In the genomic region with DNA sequence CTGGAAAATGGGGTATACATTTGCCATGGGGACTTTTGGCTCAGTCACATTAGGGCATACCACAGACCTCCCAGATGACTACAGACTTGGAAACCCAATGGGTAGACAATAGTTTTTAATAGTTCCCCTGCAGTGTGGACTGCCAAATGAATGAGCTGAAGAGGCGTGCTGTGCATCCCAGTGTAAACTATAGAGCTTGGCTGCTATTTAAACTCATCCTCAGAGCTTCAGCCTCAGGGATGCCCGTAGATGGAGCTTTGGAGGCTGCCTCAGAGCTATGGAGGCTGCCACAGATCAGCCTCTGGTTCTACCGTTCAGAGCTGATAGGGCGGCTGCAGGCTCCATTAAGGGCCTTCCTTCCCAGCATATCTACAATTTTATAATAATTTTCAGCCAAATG, we compare ENCODE assay signal across 15 mouse cellular contexts. TPM values are rescaled to one million over a fixed set of nuclear protein-coding genes. Genes with fewer than 3 reads are reported as not detected.
DNase-seq lines count a peak whose midpoint lies in the region; ATAC-seq and TF ChIP-seq lines count a peak whose summit lies in the region.
"Had no signal": no experiment of that assay in that cellular context is flagged by ENCODE, and none has a peak within 500 bp of the region (broad histone marks: within the 10 kb centered on the region; RNA-seq: fewer than 3 reads in every experiment).

No protein-coding gene starts in this region.

- no peak for ATAC-seq in forebrain, embryonic 15.5 days (replicated peaks)
- ATAC-seq in forebrain, embryonic 13.5 days = no peak
- ATAC-seq in limb, embryonic 12.5 days (ENCODE audit: insufficient number of reproducible peaks, insufficient read depth, low FRiP score, low TSS enrichment, low read depth) = no peak
- no peak for ATAC-seq in intestine, postnatal 0 days
- ATAC-seq: Patski had no signal

- H3K4me3 ChIP-seq in forebrain, embryonic 15.5 days = no peak overlapping the region
- no peak overlapping the region for H3K4me3 ChIP-seq in forebrain, embryonic 13.5 days
- no peak overlapping the region for H3K4me3 ChIP-seq in limb, embryonic 12.5 days (replicated peaks)
- no peak overlapping the region for H3K4me3 ChIP-seq in intestine, postnatal 0 days (ENCODE audit: low read depth, low read length)
- H3K4me3 ChIP-seq: erythroblast, embryonic 14.5 days; megakaryocyte, embryonic 14.5 days had no signal

- 0 out of 2 replicates have a peak overlapping the region, but pooled peaks have one; percentile 1 for H3K27ac ChIP-seq in forebrain, embryonic 15.5 days (replicated peaks)
- H3K27ac ChIP-seq in forebrain, embryonic 13.5 days = no peak overlapping the region
- H3K27ac ChIP-seq in limb, embryonic 12.5 days = peak overlapping the region; percentile 81
- H3K27ac ChIP-seq in intestine, postnatal 0 days (ENCODE audit: low read depth, low read length) = no peak overlapping the region

- no peaks in the 10 kb centered on the region for H3K27me3 ChIP-seq in forebrain, embryonic 15.5 days
- no peaks in the 10 kb centered on the region for H3K27me3 ChIP-seq in forebrain, embryonic 13.5 days
- H3K27me3 ChIP-seq in limb, embryonic 12.5 days = no peaks in the 10 kb centered on the region
- H3K27me3 ChIP-seq in intestine, postnatal 0 days (replicated peaks; ENCODE audit: control insufficient read depth, insufficient read depth, low read length) = no peaks in the 10 kb centered on the region
- H3K27me3 ChIP-seq: Patski had no signal

- no peak for TF ChIP-seq CTCF in intestine, postnatal 0 days (IDR thresholded peaks at IDR 0.05; ENCODE audit: low read depth)

- WGBS in forebrain, embryonic 15.5 days = 70% methylated on average over 4 of the region's 4 CpGs
- WGBS in forebrain, embryonic 13.5 days = 74% methylated on average over 4 of the region's 4 CpGs
- 87% methylated on average over 4 of the region's 4 CpGs for WGBS in limb, embryonic 12.5 days
- WGBS in intestine, postnatal 0 days = 84% methylated on average over 4 of the region's 4 CpGs

- no peaks in the 10 kb centered on the region for H3K36me3 ChIP-seq in forebrain, embryonic 15.5 days
- no peaks in the 10 kb centered on the region for H3K36me3 ChIP-seq in forebrain, embryonic 13.5 days (ENCODE audit: poor library complexity, severe bottlenecking)
- no peaks in the 10 kb centered on the region for H3K36me3 ChIP-seq in limb, embryonic 12.5 days
- H3K36me3 ChIP-seq in intestine, postnatal 0 days (ENCODE audit: control insufficient read depth, insufficient read depth) = no peaks in the 10 kb centered on the region

- no peaks in the 10 kb centered on the region for H3K9me3 ChIP-seq in forebrain, embryonic 15.5 days
- H3K9me3 ChIP-seq in forebrain, embryonic 13.5 days (replicated peaks) = no peaks in the 10 kb centered on the region
- no peaks in the 10 kb centered on the region for H3K9me3 ChIP-seq in limb, embryonic 12.5 days
- no peaks in the 10 kb centered on the region for H3K9me3 ChIP-seq in intestine, postnatal 0 days (ENCODE audit: control insufficient read depth)
- H3K9me3 ChIP-seq: megakaryocyte, embryonic 14.5 days had no signal

- no peak overlapping the region for H3K4me2 ChIP-seq in forebrain, embryonic 15.5 days (replicated peaks)
- no peak overlapping the region for H3K4me2 ChIP-seq in forebrain, embryonic 13.5 days
- no peak overlapping the region for H3K4me2 ChIP-seq in limb, embryonic 12.5 days
- H3K4me2 ChIP-seq in intestine, postnatal 0 days (replicated peaks; ENCODE audit: low read depth) = no peak overlapping the region
- H3K4me2 ChIP-seq: lung, embryonic 14.5 days had no signal

- DNase-seq in retina, embryonic 14.5 days (ENCODE audit: low spot score) = peak; percentile 26
- no peak for DNase-seq in retina, postnatal 1 day
- no peak for DNase-seq in lung, postnatal 36 days
- no peak for DNase-seq in adrenal gland, postnatal 14 days
- DNase-seq: cerebellum, postnatal 14 days; lung, embryonic 14.5 days; thymus, postnatal 36 days had no signal

- H3K4me1 ChIP-seq in forebrain, embryonic 15.5 days = no peaks in the 10 kb centered on the region
- peaks cover 9% of the 10 kb centered on the region; the same call in 1 of the 2 replicates for H3K4me1 ChIP-seq in forebrain, embryonic 13.5 days
- peaks cover 43% of the 10 kb centered on the region for H3K4me1 ChIP-seq in limb, embryonic 12.5 days (replicated peaks)
- H3K4me1 ChIP-seq in intestine, postnatal 0 days (replicated peaks; ENCODE audit: control insufficient read depth, insufficient read depth, low read length) = no peaks in the 10 kb centered on the region

- no peak overlapping the region for H3K9ac ChIP-seq in forebrain, embryonic 15.5 days (replicated peaks)
- no peak overlapping the region for H3K9ac ChIP-seq in forebrain, embryonic 13.5 days
- no peak overlapping the region for H3K9ac ChIP-seq in limb, embryonic 12.5 days (replicated peaks)
- H3K9ac ChIP-seq in intestine, postnatal 0 days (ENCODE audit: low read depth, low read length) = no peak overlapping the region
- H3K9ac ChIP-seq: lung, embryonic 14.5 days had no signal

RNA-seq across cellular contexts. Expression of a gene that starts 0.7 kb away (rescaled TPM):
- polyA plus RNA-seq in forebrain, embryonic 15.5 days (2015; fragmentation: Nextera tagmentation; extraction: Ambion mirVana) = 56.2 and 60.7 TPM in 2 replicates
- 28.0 and 32.5 TPM in 2 replicates for polyA plus RNA-seq in forebrain, embryonic 13.5 days (2015; fragmentation: Nextera tagmentation; extraction: Ambion mirVana)
- 13.8 and 19.4 TPM in 2 replicates for polyA plus RNA-seq in limb, embryonic 12.5 days (2016; fragmentation: Nextera tagmentation; extraction: Ambion mirVana)
- 0.50 and 0.77 TPM in 2 replicates for polyA plus RNA-seq in intestine, postnatal 0 days (2015; fragmentation: Nextera tagmentation; extraction: Ambion mirVana)
- 5.8 and 10.8 TPM in 2 replicates for total RNA-seq in adrenal gland, postnatal 14 days (2021)
- total RNA-seq: liver, adult 2 months had no signal
- polyA plus RNA-seq: erythroblast, embryonic 14.5 days; liver, adult 2 months; lung, embryonic 14.5 days; Patski had no signal

RNA-seq across cellular contexts. Expression of a gene that starts 40.2 kb away (rescaled TPM):
- 84.3 and 89.5 TPM in 2 replicates for polyA plus RNA-seq in forebrain, embryonic 15.5 days (2015; fragmentation: Nextera tagmentation; extraction: Ambion mirVana)
- 91.9 and 95.2 TPM in 2 replicates for polyA plus RNA-seq in forebrain, embryonic 13.5 days (2015; fragmentation: Nextera tagmentation; extraction: Ambion mirVana)
- 68.2 and 71.2 TPM in 2 replicates for polyA plus RNA-seq in limb, embryonic 12.5 days (2016; fragmentation: Nextera tagmentation; extraction: Ambion mirVana)
- 80.4 and 85.1 TPM in 2 replicates for polyA plus RNA-seq in intestine, postnatal 0 days (2015; fragmentation: Nextera tagmentation; extraction: Ambion mirVana)
- 82.3 and 88.3 TPM in 2 replicates for total RNA-seq in adrenal gland, postnatal 14 days (2021)

Comparison
In these comparisons a context has a peak if more than half of its experiments do, and no peak if none do; other contexts are left out.
1. H3K27ac ChIP-seq: peak in forebrain, embryonic 15.5 days (single experiment) and limb, embryonic 12.5 days (single experiment); none in forebrain, embryonic 13.5 days (single experiment) and intestine, postnatal 0 days (single experiment).